Mouse (Mus musculus) frontal cortex, postnatal 25 days (tissue): ENCODE data around the gene Nudt14.

Source experiments
- DNase-seq, 2 experiments: peaks; one replicate each; pipeline ENCODE4 v3.0.0; 2022; ENCODE audit warnings: low spot score in 2 of 2

Nudt14 gene

DNA sequence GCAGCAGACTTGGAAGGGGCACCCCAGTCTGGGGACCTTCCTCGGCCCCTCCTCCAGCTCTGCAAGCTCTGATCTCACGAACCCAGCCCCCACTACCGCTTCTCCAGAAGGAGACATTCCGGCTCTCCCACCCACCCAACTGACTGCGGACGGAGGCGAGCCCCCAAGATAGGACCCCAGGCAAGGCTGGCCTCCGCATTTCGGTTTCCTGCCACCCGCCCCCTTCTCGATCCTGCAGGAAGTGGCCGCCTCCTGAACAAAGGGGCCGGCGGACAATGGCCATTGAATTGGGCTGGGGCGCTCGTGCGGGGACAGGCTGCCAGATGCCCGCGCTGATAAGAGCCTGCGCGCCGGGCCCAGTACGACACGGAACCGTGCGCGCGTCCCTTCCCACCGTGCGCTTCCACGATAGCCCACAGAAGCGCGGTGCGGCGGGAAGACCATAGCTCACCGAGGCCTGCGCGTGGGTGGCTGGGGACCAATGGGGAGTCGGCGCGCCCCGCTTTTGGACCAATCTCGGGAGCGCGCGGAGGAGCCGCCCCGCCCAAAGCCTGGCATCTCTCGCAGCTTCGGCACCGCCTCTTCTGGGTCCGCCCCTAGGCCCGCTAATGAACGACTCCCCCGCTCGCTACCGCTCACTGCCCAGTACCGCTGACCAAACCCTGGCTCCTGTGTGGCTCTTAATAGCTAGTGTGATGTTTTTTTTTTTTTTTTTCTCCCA lies 8.3 kb upstream of the Nudt14 start:
- DNase-seq, result peak; percentile 83 to 89

DNA sequence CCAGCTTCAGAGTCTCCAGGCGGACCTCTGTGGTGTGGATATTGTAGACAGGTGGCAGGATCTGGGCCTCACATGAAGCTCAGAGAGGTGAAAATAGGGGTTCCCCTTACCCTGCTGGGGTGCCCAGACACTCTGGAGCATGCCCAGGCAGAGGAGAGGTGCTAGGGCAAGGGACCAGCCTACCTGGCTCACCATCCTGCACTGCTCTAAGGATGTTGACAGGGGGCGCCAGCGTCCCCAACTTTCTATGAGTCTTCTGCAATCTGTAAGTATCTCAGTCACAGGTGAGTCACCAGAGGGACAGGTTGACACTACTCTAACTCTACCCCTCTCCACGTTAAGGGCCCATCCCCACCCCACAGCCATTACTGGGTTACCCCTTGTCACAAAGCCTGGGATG lies 5.4 kb upstream of the Nudt14 start:
- DNase-seq, result no peak

DNA sequence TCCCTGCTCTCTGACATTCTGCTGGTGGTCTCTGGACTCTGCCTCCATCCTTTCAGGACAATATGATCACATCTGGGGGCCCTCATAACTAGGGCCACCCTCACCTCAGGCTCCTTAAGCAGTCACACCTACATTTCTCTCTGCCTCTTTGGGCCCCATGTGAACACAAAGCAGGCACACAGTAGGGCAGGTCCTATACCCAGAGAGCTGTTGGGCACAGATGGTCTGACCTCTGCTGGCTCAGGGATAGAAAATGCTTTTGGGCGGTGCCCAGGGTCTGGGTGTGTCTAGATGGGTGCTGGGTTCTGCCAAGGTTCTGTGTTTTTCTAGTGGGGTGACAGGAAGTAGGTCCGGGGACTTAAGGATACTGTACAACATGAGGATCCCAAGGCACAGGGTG lies 1.7 kb upstream of the Nudt14 start:
- DNase-seq, result no peak

DNA sequence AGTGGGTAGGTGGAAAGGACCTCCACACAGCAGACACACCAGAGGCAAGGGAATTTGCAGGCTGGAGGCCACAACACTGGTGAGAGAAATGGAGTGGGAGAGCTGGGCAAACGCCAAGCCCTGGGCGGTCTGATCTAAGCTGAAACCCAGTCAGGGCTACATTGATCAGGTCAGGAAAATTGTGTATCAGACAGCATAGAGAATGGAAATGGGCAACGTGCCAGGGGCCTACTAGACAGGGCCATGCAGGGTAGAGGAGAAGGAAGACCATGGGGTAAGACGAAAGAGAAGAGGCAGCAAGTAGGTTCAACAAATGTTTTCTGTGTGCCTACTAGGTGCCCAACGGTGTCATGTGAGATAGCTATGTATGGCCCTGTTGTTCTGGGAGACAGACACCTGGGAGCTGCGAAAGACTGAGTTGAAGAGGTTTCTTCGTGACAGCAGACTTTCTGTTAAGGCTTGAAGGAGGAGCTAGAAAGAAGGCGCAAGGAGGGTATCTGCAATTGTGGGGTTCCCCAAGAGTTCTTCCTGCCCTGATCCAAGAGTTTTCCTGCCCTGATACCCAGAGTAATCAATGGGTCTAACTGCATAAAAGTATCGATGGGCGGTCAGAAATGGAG lies 658 bp downstream of the Nudt14 start:
- no peak for DNase-seq

DNA sequence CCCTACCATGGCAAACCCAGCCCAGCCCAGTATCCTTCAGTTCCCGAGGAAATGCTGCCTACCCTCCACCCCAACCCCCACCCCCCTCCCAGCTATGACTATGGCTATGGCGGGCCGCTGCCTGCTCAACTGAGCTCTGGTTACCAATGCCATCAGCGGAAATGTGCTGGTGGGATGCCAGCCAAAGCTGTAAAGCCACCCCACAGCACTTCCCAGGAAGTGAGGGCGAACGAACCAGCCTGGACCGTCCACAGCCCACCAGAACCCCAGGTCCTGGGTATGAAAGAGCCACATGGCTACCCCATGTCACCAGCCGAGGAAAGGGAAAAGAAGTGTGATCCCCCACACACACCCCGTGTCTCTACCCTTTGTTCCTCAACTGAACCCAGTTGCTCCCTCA lies 1.2 kb downstream of the Nudt14 start:
- no peak for DNase-seq

- DNase-seq, result no peak
Observed at GRCm38 (mm10) chr12:112940238-112940637, 1.7 kb downstream of the Nudt14 start.

DNA sequence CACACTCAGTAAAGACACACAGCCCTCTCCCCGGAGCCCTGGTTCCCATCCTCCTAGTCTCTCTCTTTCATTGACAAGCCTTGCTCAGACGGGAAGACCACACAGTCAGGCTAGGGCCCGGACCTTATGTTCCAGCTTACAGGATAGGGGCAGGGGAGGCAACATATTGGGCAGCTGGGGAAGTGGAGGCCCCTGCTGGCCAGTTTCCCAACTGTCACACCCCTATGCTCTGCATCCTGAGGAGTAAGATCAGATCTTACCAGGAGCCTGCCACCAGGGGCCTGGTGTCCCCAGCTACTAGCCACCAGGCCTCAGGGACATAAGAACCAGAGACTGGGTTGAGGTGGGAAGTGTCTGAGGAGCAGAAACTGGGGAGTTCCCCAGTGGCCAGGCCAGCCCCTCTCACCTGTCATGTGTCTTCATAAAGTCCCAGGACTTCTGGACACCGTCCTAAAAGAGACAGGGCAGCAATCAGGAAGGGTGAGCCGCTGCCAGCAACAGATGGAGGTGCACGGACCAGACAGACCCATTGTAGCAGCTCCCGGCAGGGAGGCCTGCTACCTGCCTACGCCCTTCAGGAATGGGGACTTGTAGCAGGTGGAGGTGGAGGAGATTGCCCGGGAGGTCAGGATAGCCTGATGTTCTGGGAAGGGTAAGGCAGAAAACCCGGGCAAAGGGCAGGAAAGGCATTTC lies 2.9 kb downstream of the Nudt14 start:
- no peak for DNase-seq

GRCm38 (mm10) chr12:112938366-112938765 lies 3.6 kb downstream of the Nudt14 start:
- no peak for DNase-seq

DNA sequence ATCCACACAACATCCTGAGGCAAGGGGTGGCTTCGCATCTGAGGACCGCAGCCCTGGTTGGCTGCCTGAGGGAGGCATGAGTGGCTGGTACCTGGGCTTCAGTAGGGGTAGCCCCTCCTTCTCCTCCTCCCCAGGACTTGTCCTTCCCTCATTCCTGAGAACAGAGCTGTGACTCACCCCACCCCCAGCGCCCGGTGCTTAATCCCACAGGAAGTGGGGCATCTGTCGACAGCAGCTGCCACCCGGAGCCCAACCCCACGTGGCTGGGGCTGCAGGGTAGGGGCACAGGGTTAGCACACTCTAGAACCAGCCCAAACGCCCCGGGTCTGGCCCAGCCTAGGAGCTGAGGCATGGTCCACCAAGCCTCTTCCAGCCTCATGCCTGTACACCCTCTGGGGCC lies 4.0 kb downstream of the Nudt14 start:
- no peak for DNase-seq

DNA sequence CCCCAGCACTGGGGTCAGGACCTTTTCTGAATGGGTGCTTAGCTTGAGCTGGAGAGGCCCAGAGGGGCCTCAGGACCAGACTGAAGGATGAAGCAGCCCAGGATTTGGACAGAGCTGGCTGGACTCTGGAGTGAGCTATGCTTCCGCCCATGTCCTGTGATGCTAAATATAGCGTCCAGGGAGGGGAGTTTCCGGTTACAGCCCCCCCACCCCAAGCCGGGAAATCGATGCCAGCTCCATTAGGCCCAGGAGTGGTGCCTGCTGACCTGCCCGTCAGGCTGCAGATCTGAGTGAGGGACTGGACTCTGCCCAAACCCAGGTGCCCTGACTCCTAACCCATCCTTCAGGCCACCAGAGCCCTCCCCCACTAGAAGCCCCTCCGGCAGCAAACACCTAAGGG lies 9.3 kb downstream of the Nudt14 start:
- no peak for DNase-seq

DNA sequence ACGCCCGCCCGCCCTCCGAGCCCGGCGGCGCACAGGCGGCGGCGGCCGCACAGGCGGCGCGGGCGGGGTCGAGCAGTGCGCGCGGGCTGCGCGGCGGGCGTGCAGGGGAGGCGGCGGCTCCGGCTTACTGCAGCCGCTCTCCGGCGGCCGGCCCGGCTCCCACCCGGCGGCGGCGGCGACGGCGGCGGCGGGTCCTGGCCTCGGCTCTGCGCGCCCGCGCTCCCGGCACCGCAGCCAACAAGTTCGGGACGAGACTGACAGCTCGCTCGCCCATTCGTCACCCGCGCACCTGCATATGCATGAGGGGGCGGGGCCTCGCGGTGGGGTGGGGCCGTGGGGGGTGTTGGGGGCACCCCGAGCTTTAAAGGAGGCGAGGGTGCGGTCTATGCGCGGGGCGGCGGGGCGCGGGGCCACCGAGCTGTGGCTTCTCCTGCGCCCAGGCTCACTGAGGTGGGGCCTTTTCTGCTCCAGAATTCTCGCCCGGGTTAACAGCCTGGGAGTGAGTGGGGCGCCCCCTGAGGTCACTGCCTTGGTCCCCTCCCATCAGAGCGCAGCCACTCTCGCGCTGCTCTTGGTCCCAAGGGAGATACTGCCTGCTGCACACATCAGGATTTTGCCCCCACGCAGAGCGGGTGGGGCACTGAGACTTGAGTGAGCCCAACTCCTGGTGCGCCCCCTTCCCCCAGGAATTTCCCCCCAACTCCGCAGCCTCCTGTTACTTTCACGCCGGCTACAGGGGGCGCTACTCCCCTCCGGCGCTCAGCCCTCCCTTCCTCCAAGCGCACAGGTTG lies 12.2 kb downstream of the Nudt14 start, which contains the start of gene Jag2:
Gene Jag2 (minus strand): TSS at position 215 of the 791 bp plus-strand sequence.
- peak; percentile 53 to 56 for DNase-seq

- peak; percentile 42 to 59 for DNase-seq
Observed at GRCm38 (mm10) chr12:112928401-112929241, 13.3 kb downstream of the Nudt14 start.

DNA sequence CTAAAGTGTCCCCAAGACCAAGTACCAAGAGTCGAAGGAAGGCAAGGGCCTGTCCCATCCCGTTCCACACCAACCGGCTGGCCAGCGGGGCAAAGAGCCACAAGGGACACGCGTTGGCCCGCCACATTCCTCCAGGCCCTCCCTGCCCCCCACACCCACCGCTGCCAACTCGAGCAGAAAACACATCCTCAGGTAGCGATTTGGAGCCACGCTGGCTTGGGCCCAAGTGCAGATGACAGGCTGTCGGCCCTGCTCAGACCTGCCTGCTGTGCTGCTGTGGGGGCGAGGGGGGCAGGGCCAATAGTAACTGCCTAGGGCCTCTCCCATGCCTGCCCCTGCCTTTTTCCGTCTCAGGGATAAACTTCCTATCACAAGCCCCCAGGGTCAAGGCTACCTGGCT lies 14.7 kb downstream of the Nudt14 start:
- DNase-seq, result no peak

- no peak for DNase-seq
Observed at GRCm38 (mm10) chr12:112925950-112926349, 16.0 kb downstream of the Nudt14 start.

DNA sequence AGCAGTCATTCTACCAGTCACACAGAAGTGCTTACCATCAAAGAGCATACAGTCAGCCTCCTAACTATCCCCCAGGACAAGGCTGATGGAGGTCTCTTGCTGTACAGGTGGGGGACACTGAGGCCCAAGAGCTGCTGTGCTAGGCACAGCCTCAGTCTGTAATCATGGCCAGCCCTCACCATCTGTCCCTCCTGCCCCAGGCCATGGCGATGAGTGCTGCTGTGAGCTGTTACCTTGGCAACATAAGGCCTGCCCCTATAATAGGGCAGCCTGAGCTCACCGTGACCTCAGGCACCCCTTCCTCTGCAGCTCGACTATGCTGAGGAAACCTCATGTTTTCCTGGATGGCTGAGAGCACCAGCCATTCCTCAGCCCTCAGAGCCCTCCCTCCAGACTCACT lies 19.4 kb downstream of the Nudt14 start:
- no peak for DNase-seq

DNA sequence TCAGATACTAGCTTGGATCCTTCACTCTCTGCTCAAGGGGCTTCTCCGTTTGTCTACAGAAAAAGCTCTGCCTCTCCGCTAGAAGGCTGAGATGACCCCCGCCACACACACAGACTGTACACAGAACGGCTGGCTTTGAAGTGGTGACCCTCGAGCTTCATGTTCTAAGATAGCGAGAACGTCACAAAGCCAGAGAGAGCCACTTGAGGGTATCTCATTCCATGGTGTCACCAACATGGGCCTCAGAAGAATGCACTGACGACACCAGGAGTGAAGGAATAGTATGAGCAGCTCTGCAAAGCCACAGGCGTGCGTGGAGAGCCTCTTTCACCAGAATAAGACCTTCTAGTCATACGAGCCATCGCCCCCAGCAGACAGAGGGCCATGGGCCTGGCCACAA lies 20.4 kb downstream of the Nudt14 start:
- DNase-seq, result no peak

DNA sequence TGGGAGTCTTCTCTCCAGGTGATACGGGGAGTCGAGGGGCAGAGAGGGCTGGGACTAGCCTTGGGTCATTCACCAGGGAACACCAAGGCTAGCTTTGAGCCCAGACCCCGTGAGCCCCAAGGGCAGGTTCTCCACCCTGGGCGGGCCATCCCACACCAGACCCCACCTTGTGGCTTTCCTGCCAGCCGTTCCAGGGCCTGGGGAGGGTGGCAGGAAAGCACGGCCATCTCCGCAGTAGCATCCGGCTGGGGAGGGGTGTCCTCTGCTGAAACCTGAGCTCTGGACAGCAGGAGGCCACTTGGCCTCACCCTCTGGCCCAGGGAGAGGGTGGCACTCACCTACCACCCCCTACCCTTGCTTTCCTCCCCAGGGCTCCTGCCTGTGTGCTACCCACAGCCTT lies 24.0 kb downstream of the Nudt14 start:
- DNase-seq, result no peak

DNA sequence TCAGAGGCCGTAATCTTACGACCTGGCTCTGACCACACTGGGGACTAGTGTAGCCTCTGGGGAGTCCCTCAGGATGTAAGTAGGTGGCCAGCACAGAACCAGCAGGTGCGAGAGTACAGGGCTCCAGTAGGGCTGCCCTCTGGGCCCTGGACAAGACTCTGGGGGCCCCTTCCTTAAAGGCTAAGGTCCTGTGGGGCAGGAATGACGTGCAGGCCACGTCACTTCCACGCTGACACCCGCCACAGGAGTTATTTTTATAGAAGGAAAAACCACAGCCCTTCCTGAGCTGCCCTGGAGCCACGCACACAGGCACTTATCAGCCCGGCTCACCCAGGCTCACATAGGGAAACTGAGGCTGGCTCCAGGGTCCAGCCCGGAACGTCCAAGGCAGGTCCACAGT lies 24.4 kb downstream of the Nudt14 start:
- DNase-seq, result no peak

DNA sequence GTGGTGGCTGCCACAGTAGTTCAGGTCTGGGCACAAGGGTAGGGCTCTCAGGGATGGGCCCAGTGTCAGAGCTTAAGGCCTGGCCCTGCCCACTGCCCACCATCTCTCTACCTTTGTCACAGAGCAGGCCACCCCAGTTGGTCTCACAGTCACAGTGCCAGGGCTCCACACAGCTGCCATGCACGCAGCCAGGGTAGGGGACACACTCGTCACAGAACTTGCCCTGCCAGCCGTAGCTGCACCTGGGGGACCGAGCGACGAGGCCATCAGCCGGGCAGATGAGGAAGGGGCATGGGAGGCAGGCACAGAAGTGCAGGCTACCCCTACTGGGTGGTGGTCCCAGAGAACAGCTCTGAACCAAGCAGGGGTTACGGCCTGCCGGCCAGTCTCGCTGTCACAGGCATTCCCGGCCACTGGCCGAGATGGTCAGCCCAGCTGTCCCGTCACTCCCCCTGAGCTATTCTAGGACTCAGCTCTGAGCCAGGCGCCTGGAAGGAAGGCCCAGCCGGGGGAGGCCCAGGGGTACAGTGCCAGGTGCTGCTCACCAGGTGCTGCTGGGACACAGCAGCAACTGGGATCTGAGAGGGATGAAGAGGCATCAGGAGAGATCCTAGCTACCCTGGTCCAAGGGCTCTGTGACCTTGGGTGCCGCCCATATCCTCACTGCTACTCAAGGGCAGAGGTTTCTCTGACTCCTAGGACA lies 25.1 kb downstream of the Nudt14 start:
- DNase-seq, result no peak

- DNase-seq, result no peak
Observed at GRCm38 (mm10) chr12:112915587-112915986, 26.3 kb downstream of the Nudt14 start.

GRCm38 (mm10) chr12:112914527-112914926 lies 27.4 kb downstream of the Nudt14 start:
- DNase-seq, result no peak
